Mouse (Mus musculus) layer of hippocampus, postnatal 36 days (tissue): ENCODE measurements around the gene Snapin. TPM values are rescaled to one million over a fixed set of nuclear protein-coding genes. Genes with fewer than 3 reads are reported as not detected.

Experiments
- DNase-seq, 2 experiments: peaks; one replicate each; pipeline ENCODE4 v3.0.0; 2022
- total RNA-seq, 2 experiments: library from RNA; stranded (reverse); gene quantifications; 2 replicates each; pipeline ENCODE4 v1.2.3; 2021

Snapin gene
- 10 to 100 TPM; 49.8 to 50.8 TPM for total RNA-seq

DNA sequence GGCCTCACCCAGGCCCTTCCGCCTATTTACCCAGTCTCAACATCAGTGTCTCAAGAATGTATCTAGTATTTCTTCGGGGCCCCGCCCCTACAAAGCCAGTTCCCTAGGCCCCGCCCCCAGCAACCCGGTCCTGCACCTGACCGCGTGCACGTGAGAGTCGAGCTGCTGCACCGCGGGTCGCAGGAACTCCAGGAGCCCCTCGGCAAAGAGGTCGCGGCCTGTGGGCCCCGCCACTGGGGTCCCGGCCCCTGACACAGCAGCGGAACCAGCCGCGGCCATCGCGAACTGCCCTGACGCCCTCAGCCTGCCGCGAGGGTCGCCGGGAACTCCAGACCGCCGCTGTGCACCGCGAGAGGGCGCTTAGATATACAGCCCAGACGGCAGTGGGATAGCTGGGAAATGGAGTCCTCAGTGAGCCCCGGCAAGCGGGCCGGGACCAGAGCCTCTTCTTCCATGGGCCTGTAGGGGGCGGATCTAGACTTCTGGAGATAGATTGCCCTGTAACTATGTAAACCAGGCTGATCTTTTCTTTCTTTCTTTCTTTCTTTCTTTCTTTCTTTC, at the start of gene Snapin:
Gene Snapin (minus strand): TSS at position 338 of the 561 bp plus-strand sequence.
- peak; percentile 94 to 95 for DNase-seq

GRCm38 (mm10) chr3:90537905-90538296, 47.1 kb upstream of the Snapin start:
- DNase-seq, result no peak

DNA sequence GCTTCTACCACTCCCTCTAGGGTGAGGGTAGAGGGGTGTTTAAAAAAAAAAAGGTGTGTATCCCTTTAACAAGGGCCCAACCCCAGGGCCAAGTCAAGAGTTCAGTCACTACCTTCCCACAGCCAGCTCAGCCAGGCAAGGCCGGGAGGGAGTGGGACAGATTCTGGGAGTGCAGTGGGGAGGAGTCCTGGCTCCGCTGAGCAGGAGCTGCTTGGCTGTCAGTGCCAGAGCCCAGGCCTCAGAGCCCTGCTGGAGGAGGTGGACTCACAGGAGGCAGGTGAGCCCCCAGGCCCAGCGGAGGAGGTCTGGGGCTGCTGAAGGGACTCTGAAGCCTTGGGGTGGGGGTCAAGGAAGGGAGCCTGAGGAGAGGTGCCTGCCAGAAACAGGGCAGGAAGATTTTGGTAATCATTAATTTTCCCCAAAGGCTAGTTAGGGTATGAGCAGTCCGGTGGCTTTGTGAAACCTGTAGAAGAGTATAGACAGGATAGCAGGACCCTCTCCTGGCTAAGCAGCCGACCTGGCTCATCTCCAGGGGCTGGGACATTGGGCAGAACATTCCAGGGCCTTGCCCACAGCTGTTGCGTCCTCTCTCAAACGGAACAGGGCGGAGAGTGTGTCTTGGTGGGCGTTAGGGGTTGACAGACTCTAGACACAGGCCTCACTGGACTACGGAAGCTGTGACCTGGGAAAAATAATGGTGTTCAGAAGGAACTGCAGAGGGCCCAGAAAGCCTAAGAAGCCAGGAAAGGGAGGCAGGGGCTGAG, 46.5 kb upstream of the Snapin start, which contains the start of gene S100a16:
Gene S100a16 (plus strand): TSS at position 114 of the 764 bp plus-strand sequence.
- peak in 1 of 2 experiments; percentile 57 for DNase-seq

DNA sequence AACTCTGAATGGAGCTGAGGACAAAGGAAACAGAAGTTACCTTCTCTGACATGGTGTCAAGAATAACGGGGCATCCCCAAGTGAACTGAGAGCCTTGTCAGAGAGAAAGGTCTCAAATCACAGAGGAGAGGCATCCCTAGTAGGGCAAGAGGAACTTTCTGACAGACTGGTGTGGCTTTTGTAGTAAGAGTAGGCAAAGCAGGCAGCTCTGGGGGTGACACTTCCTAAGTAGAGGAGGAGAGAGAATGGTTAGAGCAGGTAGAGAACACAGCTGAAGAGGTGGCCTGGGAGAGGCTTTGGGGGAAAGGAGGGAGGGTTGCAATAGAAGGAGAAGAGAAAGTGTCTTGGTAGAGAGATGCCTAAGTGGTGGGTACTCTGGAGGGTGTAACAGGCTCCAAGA, 44.6 kb upstream of the Snapin start:
- no peak for DNase-seq

GRCm38 (mm10) chr3:90531713-90532112, 40.9 kb upstream of the Snapin start:
- no peak for DNase-seq

GRCm38 (mm10) chr3:90527291-90527873, 36.5 kb upstream of the Snapin start:
- DNase-seq, result no peak

DNA sequence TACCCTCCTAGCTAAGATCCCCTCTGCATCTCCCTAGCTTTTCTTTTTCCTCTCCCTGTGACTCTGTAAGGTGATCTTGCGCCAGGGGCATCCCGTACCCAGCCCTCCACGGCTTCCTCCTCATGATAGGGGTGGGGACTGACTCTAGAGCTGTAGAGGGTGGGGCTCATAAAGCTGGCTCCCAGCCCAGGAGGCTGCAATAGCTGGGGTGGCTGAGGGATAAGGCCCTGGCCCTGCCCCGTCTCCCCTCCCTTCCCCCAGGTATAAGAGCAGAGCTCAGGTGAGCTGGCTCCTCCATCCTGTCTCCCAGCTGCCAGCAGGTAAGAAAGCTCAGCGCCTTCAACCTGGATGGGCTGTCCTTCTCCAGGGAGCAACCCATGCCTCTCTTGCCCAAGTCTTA, 35.7 kb upstream of the Snapin start, which contains the start of gene S100a14:
Gene S100a14 (plus strand): TSS at position 277 of the 400 bp plus-strand sequence.
- DNase-seq, result no peak

DNA sequence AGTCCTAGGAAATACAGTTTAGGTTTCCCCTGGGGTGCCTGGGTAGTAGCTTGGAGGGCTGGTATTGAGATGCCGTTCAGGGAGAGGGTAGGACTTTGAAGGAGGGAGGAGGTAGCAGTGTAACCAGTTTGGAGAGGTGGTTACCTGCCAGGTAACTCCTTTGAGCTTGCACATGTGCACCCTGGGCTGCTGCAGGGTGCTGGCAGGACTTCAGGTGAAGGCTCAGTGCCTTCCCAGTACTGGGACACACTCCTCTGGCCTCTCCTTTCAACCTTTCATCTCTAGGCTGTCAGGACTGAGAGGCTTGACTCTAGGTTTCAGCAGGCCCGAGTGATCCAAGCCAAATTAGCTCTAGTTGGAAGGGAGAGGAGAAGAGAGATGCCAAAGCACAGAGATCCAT, 35.2 kb upstream of the Snapin start:
- DNase-seq, result no peak

GRCm38 (mm10) chr3:90525421-90525820, 34.6 kb upstream of the Snapin start:
- no peak for DNase-seq

DNA sequence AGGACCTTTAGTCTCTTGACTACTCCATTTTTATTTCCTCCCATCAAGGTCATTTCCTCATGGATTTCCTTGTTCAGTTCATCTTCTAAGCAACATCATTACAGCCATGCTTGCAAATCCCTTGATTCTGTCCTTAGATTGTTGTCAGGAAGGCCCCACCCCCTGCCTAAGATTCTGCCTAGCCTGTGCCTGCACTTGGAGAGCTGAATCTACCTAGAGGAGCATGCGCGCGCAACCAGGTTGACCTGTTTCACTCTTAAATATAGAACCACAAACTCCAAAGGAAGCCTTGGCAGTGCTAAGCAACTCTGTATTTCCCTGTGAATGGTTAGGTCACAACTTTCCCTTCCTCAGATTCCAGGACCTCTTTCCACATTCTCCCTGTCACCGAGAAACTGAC, 26.9 kb upstream of the Snapin start:
- DNase-seq, result no peak

- DNase-seq, result no peak
These were observed 25.0 kb upstream of the Snapin start for GRCm38 (mm10) chr3:90515789-90516188.

GRCm38 (mm10) chr3:90515242-90515641, 24.4 kb upstream of the Snapin start:
- no peak for DNase-seq

DNA sequence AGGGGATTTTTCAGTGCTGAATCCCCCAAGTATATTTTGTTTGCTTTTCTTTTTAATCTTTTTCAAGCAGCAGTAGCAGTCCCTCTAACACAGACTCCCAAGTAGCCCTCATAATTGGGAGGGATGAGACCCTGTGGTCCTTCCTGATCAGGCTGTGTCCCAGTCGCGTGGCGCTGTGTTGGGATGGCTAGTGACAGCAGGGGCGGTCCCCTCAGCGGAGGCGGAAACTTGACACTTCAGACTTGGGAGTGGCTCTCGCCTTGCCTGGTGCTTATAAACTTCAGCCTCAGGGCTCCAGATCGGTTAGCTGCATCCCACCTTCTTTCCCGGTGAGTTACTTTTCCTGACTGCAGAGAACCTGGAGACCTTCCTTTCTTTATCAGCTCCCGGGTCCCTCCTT, 23.9 kb upstream of the Snapin start:
- DNase-seq, result no peak

GRCm38 (mm10) chr3:90513796-90514590, 23.2 kb upstream of the Snapin start, which contains the start of the genes S100a1 and S100a13:
TSS of gene S100a1 (minus strand) at chr3:90514392.
TSS of gene S100a13 (plus strand) at chr3:90514435.
- DNase-seq, result peak; percentile 40 to 44

DNA sequence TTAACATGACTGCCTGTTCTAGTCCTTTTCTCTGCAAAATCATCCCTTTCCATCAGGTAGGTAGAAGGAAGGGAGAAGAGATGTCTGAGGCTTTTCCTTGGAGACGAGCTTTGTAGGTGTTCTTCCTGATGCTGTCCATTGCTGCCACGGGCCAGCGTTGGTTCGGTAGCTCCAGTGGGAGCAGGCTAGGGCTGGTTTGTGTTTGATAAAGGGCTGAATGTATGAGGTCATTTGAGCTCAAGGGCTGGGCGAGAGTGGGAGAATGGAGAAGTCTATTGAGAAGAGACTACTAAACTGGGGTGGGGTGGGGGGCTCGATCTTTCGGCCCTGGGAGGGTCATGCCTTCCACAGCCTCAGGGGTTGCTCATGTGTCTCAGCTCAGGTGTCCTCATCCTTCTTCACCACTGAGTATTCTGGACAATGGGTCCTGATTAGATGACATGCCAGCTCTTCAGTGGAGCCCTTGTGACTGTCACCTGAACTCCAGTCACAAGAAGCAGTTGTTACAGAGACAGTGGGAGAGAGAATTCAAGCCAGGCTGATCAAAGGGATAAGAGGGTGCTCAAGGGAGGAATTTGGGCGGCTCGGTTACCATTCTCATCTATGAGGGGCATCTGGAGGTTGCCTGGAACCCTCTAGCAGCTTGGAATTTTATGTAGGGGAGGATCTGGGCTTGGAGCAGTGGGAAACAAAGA, 22.3 kb upstream of the Snapin start:
- no peak for DNase-seq

DNA sequence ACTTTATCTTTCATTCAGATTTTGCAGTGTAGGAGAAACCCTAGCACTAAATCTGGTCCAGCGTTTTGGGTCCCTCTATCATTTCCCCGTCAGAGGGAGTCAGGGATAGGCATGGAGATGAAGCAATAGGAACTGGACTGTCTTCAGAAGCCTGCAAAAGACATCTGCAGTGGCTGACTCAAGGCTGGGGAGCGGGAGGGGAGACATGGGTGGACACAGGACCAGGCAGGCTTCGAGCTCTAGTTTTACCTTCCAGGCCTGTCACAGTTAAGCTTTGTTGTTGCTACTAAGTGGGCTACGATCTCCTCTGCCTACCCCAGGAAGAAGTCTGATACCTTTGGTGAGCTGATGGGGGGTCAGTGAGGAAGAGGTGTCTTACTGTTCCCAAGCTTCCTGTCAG, 21.4 kb upstream of the Snapin start:
- DNase-seq, result no peak

- DNase-seq, result no peak
These were observed 18.9 kb upstream of the Snapin start for GRCm38 (mm10) chr3:90509747-90510123.

DNA sequence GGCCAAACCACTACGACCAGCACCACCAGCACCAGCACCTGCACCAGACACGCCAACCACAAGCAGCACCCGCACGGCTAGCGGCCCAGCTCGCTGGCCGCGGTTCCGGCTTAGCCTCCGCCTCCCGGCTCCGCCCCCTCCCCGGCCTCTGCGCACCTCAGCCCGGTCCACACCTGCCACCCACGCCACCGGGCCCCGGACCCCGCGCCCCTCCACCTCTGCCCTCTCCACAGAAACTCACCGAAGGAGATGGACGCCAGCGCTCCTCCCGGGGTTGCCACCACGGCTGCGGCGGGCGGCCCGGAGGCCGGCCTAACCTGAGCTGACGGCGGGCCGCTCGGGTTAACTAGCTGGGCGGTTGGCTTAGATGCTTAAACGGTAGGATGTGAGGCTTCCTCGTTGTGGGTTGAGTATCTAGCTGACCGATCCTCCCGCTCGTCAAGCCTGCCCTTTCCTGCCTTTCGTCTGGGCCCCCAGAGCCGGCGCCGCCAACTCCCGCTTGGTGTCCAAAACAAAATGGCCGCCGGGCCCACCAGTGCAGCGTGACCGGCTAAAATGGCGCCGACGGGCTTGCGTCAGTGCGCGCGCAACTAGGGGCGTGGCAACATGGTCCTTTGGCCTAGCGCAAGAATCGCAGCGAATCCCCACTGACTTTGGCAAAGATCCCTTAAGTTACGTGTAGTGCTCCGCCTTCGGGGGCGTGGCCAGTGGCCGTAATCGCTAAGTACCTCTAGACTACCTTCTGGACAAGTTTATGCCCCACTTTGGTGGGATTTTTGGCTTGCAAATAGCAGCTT, 18.3 kb upstream of the Snapin start, which contains the start of gene Chtop:
Gene Chtop (minus strand): TSS at position 549 of the 797 bp plus-strand sequence.
- peak; percentile 98 to 99 for DNase-seq

GRCm38 (mm10) chr3:90508287-90508949, 17.6 kb upstream of the Snapin start:
- no peak for DNase-seq

DNA sequence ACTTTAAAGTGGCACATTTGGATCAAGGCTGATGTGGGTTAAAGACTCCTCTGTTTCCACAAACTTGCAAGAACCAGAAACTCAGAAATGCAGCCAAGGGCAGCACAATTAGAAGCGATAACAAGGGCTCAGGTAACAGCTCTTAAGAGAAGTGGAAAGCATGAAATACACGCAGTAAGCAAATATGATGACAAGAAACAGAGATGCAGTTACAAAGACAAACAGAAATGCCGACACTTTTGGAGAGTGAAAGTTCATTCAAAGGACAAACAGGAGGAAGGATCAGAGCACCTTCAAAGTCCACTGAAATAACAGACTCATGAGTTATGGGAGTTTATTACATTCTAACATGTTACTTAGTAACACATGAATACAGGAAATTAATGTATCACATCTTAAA, 15.5 kb upstream of the Snapin start:
- DNase-seq, result no peak

DNA sequence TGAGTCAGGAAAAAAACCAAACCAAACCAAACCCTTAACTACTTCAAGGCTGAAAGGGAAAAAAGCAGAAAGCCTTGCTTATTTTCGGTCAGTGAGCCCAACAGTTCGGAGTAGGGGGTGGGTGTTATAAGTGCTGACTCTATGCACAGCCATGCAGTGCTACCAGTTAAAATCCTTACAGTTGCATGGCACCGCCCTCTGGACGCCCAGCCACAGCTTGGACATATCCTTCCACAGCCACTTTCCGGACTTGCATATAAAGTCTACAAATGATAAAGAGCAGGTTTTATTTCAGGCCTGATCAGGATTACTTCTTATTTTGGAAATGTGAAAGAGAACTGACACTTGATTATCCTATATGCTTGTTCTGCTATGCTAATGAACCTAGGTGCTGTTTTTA, 14.4 kb upstream of the Snapin start:
- no peak for DNase-seq
